Mouse (Mus musculus) liver, embryonic 12.5 days (tissue): ENCODE data around the gene Stard13. TPM values are rescaled to one million over a fixed set of nuclear protein-coding genes. Genes with fewer than 3 reads are reported as not detected.

Experiments
- ATAC-seq: fragments of 200-750 bp; cut with Nextera tagmentation; 2 replicates; pipeline ENCODE4 v1.8.0; 2017; ENCODE audit warnings: moderate number of reproducible peaks, mild to moderate bottlenecking, moderate library complexity
- H3K27ac ChIP-seq: fragments of 300-500 bp; sonication (generic); 2 replicates; pipeline ENCODE4 v1.5.1; 2016; ENCODE audit warnings: mild to moderate bottlenecking
- H3K27me3 ChIP-seq: fragments of 300-500 bp; sonication (generic); replicated peaks from 2 replicates; pipeline ENCODE4 v1.6.1; 2016; ENCODE audit warnings: mild to moderate bottlenecking, moderate library complexity
- H3K36me3 ChIP-seq: fragments of 300-500 bp; sonication (generic); 2 replicates; pipeline ENCODE4 v1.6.1; 2016; ENCODE audit warnings: mild to moderate bottlenecking, moderate library complexity
- H3K4me1 ChIP-seq: fragments of 300-500 bp; sonication (generic); 2 replicates; pipeline ENCODE4 v1.6.1; 2016
- H3K4me2 ChIP-seq: fragments of 300-500 bp; sonication (generic); 2 replicates; pipeline ENCODE4 v1.6.1; 2016; ENCODE audit warnings: mild to moderate bottlenecking, moderate library complexity
- H3K4me3 ChIP-seq: fragments of 300-500 bp; sonication (generic); 2 replicates; pipeline ENCODE4 v1.5.1; 2016; ENCODE audit warnings: mild to moderate bottlenecking, moderate library complexity
- H3K9ac ChIP-seq: fragments of 300-500 bp; sonication (generic); 2 replicates; pipeline ENCODE4 v1.6.1; 2016; ENCODE audit warnings: mild to moderate bottlenecking, moderate library complexity
- H3K9me3 ChIP-seq: fragments of 300-500 bp; sonication (generic); replicated peaks from 2 replicates; pipeline ENCODE4 v1.6.1; 2016; ENCODE audit warnings: mild to moderate bottlenecking, moderate library complexity
- WGBS: fragments of 180-500 bp; shearing (Covaris S2); methylation state at CpG from one replicate; pipeline ENCODE4 v1.1.7; 2016; ENCODE audit not compliant: insufficient replicate concordance; 5-methylcytosine and 5-hydroxymethylcytosine counted together
- polyA plus RNA-seq: library from polyadenylated mRNA; unstranded; fragments of >200 nt; fragmentation: Nextera tagmentation; extraction: Ambion mirVana; gene quantifications from 2 replicates; pipeline ENCODE4 v1.2.1, GENCODE M21; 2016

Stard13 gene
- polyA plus RNA-seq, 1 experiment from 2014 or later, result 1.3 TPM

DNA sequence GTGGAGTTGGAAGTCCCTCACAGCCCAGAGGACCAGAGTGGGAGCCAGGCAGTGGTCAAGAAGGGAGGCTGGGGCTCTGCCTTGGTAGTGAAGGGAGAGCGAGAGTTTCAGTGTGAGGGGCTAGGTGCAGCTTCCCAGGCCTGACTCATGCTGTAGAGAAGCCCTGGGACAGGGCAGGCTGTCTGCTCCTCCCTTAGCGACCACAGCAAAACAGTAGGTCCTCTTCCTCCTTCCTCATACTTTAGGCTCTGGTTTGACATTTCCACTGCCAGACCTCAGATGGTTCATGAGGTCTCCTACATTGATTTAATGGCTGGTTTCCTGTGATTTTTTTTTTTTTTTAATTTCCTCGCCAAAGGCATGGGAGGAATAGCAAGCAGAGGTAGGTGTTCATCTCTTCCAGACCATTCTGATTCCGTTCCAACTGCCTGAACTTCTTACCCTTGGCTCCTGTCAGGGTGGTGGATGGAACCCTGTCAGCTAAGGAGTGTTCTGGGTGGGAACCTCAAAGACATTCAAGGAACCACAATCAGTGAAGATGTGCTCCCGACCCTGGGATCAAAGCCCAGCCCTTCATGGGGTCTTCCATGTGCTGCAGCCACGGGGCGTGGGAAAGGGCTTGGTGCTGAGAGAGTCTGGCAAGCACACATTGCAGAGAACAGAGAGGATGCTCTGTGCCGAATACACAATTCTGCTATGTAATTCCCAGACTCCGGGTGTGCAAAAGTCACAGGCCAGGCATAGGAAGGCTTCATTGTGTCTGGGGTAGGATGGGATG is 147.0 kb downstream of the Stard13 start:
- Histone ChIP-seq H3K36me3 (no peaks in the 10 kb centered on the region), H3K9me3 (no peaks in the 10 kb centered on the region), H3K4me1 (peaks cover 4% of the 10 kb centered on the region; the same call in 1 of the 2 replicates), H3K9ac (no peak overlapping the region), H3K27ac (no peak overlapping the region), H3K27me3 (no peaks in the 10 kb centered on the region), H3K4me2 (no peak overlapping the region), H3K4me3 (no peak overlapping the region)
- WGBS, result 56% methylated on average over 9 of the region's 9 CpGs
- no peak for ATAC-seq

DNA sequence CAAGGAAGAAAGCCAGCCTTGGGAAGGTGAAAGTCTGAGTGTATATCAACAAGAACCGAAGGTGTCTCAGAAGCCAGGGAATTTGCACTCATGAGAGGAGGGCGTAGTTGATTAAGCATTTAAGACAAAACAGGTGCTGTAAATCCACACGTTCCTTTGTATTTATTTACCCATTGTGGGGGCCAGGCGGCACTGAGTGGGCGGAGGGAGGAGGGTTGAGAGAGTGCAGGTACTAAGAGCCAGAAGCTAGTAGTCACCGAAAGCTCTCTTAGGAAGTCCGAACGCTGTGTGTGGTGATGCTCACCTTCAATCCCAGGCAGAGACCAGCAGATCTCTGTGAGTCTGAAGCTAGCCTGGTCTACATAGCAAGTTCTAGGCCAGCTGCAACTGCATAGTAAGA is 147.9 kb downstream of the Stard13 start:
- Histone ChIP-seq H3K9me3 (no peaks in the 10 kb centered on the region), H3K9ac (no peak overlapping the region), H3K4me1 (peaks cover 4% of the 10 kb centered on the region; the same call in 1 of the 2 replicates), H3K27me3 (no peaks in the 10 kb centered on the region), H3K4me3 (no peak overlapping the region), H3K27ac (no peak overlapping the region), H3K4me2 (no peak overlapping the region), H3K36me3 (no peaks in the 10 kb centered on the region)
- ATAC-seq, result no peak
- 71% methylated on average over 8 of the region's 8 CpGs for WGBS

- H3K4me3 ChIP-seq, result no peak overlapping the region
- H3K27ac ChIP-seq, result no peak overlapping the region; the same call in 1 of the 2 replicates
- no peaks in the 10 kb centered on the region for H3K36me3 ChIP-seq
- no peaks in the 10 kb centered on the region for H3K4me1 ChIP-seq
- no peaks in the 10 kb centered on the region; the same call in 1 of the 2 replicates for H3K9me3 ChIP-seq
- ATAC-seq, result no peak
- WGBS, result 68% methylated on average over 4 of the region's 4 CpGs
- H3K27me3 ChIP-seq, result no peaks in the 10 kb centered on the region
- no peak overlapping the region for H3K4me2 ChIP-seq
- H3K9ac ChIP-seq, result no peak overlapping the region
Observed at GRCm38 (mm10) chr5:151080276-151080675, 153.4 kb downstream of the Stard13 start.

- Histone ChIP-seq H3K9ac (no peak overlapping the region), H3K27me3 (no peaks in the 10 kb centered on the region), H3K4me2 (no peak overlapping the region), H3K9me3 (no peaks in the 10 kb centered on the region; the same call in 1 of the 2 replicates), H3K4me1 (no peaks in the 10 kb centered on the region), H3K4me3 (no peak overlapping the region), H3K27ac (no peak overlapping the region), H3K36me3 (no peaks in the 10 kb centered on the region)
- ATAC-seq, result no peak
- 86% methylated on average over 2 of the region's 2 CpGs for WGBS
Observed at GRCm38 (mm10) chr5:151077953-151078352, 155.7 kb downstream of the Stard13 start.

DNA sequence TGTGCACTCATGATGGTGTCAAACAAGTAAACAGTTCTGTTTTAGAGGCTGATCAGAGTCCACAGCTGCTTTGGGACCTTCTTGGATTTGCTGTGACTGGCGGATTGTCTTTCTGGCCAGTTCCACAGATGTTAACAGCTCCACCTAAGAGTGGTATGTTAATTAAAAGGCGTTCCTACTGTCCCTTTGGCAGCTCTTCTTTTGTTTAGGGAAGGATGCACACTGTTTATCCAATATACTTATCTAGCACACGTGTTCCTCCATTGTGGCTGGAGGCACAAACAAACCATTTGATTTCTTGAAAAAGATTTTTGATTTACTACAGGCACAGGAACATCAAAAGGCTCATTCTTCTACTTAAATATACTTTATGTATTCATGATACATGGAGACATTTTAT is 156.7 kb downstream of the Stard13 start:
- no peak overlapping the region for H3K9ac ChIP-seq
- no peak for ATAC-seq
- no peak overlapping the region for H3K27ac ChIP-seq
- no peak overlapping the region for H3K4me2 ChIP-seq
- no peaks in the 10 kb centered on the region; the same call in 1 of the 2 replicates for H3K9me3 ChIP-seq
- no peaks in the 10 kb centered on the region for H3K36me3 ChIP-seq
- WGBS, result 46% methylated on average over 3 of the region's 3 CpGs
- no peaks in the 10 kb centered on the region for H3K4me1 ChIP-seq
- H3K27me3 ChIP-seq, result no peaks in the 10 kb centered on the region
- no peak overlapping the region for H3K4me3 ChIP-seq

DNA sequence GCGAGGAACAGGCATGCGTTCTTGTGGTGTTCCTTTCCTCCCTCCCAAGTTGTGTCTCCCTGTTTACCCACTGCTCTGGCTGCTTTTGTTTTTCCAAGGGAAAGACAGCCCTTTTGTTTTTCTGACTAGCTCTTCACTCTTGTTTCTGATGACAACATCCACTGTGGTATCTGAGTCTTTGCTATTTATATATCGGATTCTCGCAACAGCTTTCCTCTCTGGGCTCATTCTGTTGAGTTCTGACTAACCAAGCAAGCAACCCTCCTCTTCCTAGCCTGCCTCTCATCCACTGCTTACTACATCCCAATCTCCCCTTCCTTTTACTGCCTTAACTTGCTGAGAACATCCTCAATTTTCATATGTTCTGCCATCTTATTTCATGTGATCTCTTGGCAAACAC is 159.4 kb downstream of the Stard13 start:
- Histone ChIP-seq H3K36me3 (no peaks in the 10 kb centered on the region), H3K4me3 (no peak overlapping the region), H3K9me3 (no peaks in the 10 kb centered on the region; the same call in 1 of the 2 replicates), H3K27ac (no peak overlapping the region), H3K27me3 (no peaks in the 10 kb centered on the region), H3K9ac (no peak overlapping the region), H3K4me1 (no peaks in the 10 kb centered on the region), H3K4me2 (no peak overlapping the region)
- 66% methylated on average over 4 of the region's 4 CpGs for WGBS
- no peak for ATAC-seq

- Histone ChIP-seq H3K27ac (no peak overlapping the region), H3K4me2 (no peak overlapping the region), H3K36me3 (no peaks in the 10 kb centered on the region), H3K9me3 (no peaks in the 10 kb centered on the region; the same call in 1 of the 2 replicates), H3K27me3 (no peaks in the 10 kb centered on the region), H3K4me3 (no peak overlapping the region), H3K9ac (no peak overlapping the region), H3K4me1 (no peaks in the 10 kb centered on the region)
- WGBS, result 49% methylated on average over 6 of the region's 6 CpGs
- no peak for ATAC-seq
Observed at GRCm38 (mm10) chr5:151071430-151071829, 162.2 kb downstream of the Stard13 start.

DNA sequence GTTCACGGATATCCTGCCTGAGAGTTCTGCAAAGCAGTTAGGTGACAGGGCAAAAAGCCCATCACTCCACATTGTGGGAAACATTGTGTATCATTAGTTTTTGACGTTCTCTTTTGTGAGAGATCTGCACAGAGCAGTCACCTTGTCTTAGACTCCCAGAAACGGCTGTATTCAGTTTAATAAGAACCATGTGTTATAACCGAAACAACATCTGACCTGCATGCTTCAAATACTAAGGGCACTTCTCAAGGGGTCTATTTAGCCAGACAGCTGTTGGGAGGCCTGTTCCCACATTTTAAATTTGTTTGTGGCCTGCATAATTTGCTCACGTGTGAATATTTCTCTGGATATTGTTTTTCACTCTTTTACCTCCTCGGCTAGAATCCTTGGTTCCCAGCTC is 162.7 kb downstream of the Stard13 start:
- Histone ChIP-seq H3K9ac (no peak overlapping the region), H3K36me3 (no peaks in the 10 kb centered on the region), H3K27me3 (no peaks in the 10 kb centered on the region), H3K27ac (no peak overlapping the region), H3K9me3 (no peaks in the 10 kb centered on the region; the same call in 1 of the 2 replicates), H3K4me1 (no peaks in the 10 kb centered on the region), H3K4me2 (no peak overlapping the region), H3K4me3 (no peak overlapping the region)
- WGBS, result 69% methylated on average over 6 of the region's 6 CpGs
- ATAC-seq, result no peak

DNA sequence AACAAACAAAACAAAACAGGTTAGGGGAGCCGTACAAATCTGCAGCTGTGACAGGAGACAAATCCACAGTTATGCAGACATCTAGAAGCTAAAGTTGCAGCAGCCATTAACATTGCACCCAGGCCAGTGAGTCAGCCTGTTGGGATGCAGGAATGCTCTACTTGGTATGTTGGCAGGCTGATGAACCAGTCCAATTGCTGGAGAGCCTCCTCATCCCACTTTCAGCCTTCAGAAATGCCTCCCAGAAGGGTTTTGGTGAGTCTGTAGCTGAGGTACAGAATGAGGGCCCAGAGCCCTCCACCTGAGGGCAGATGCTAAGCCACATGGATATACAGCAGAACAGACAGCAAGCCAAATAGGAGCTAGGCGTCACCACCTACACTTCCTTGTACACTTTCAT is 164.1 kb downstream of the Stard13 start:
- Histone ChIP-seq H3K9me3 (no peaks in the 10 kb centered on the region), H3K27ac (no peak overlapping the region), H3K4me3 (no peak overlapping the region), H3K36me3 (no peaks in the 10 kb centered on the region), H3K9ac (no peak overlapping the region), H3K4me2 (no peak overlapping the region), H3K27me3 (no peaks in the 10 kb centered on the region), H3K4me1 (no peaks in the 10 kb centered on the region)
- WGBS, result 59% methylated on average over 2 of the region's 2 CpGs
- ATAC-seq, result no peak

DNA sequence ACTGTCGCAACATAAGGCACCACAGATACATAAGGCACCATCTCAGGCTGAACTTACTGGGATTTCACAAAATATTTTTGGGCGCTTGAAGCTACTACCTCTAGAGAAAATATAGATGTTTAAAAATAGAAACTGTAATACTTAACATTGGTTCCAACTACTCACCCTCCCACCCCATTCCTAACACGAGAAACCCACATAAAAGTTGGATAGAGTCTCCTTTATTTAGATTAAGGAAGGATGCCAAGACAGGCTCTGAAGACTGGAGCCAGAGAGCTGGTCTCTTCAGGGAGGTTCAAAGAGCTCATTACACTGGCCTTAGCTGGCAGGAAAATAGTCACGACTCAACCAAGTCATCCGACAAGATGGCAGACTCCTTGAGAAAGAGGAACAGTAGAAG is 167.6 kb downstream of the Stard13 start:
- no peak for ATAC-seq
- Histone ChIP-seq H3K4me3 (no peak overlapping the region), H3K27ac (no peak overlapping the region), H3K27me3 (no peaks in the 10 kb centered on the region), H3K4me1 (no peaks in the 10 kb centered on the region), H3K4me2 (no peak overlapping the region), H3K9me3 (peaks cover 11% of the 10 kb centered on the region), H3K36me3 (peaks cover 17% of the 10 kb centered on the region), H3K9ac (no peak overlapping the region)
- 66% methylated on average over 5 of the region's 5 CpGs for WGBS

GRCm38 (mm10) chr5:151065228-151065627 is 168.4 kb downstream of the Stard13 start:
- ATAC-seq, result no peak
- 72% methylated on average over 1 of the region's 1 CpGs for WGBS
- H3K27me3 ChIP-seq, result no peaks in the 10 kb centered on the region
- no peak overlapping the region for H3K27ac ChIP-seq
- H3K4me2 ChIP-seq, result no peak overlapping the region
- H3K4me1 ChIP-seq, result no peaks in the 10 kb centered on the region
- H3K36me3 ChIP-seq, result peaks cover 17% of the 10 kb centered on the region
- H3K4me3 ChIP-seq, result no peak overlapping the region
- H3K9ac ChIP-seq, result no peak overlapping the region
- peaks cover 11% of the 10 kb centered on the region for H3K9me3 ChIP-seq

DNA sequence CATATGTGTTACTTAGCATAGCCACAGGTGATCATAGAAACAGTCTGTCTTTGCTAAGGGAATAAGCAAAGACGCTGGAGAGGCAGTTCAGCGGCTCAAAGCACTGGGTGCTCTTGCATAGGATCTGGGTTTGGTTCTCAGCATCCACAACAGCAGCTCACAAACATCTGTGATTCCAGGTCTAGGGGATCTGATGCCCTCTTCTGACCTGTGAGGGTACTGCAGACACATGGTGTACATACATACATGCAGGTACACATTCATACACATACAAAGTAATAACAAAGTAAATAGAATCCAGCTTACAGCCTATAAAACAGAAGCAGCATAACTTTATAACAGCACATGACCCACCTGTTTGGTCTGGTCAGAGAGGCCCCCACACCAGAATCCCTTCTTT is 171.7 kb downstream of the Stard13 start:
- H3K9ac ChIP-seq, result no peak overlapping the region
- WGBS, result 75% methylated on average over 2 of the region's 2 CpGs

More for the DNA sequence above, 171.7 kb downstream of the Stard13 start:
- peaks cover 11% of the 10 kb centered on the region for H3K9me3 ChIP-seq
- no peak overlapping the region for H3K27ac ChIP-seq
- no peak for ATAC-seq
- peaks cover 3% of the 10 kb centered on the region; the same call in 1 of the 2 replicates for H3K4me1 ChIP-seq
- H3K4me3 ChIP-seq, result no peak overlapping the region
- no peaks in the 10 kb centered on the region for H3K27me3 ChIP-seq
- H3K36me3 ChIP-seq, result peaks cover 17% of the 10 kb centered on the region
- H3K4me2 ChIP-seq, result no peak overlapping the region
